Mouse (Mus musculus) megakaryocyte, adult 5-6 weeks (primary cell): Measurements from ENCODE around the gene Srf. TPM values are rescaled to one million over a fixed set of nuclear protein-coding genes. Genes with fewer than 3 reads are reported as not detected.
"Not testable (repeated sequence)": the region's sequence is repeated elsewhere in the genome, so short reads cannot be mapped to it uniquely, and the experiment has no call there.

Experiments used
- ATAC-seq: 2 replicates; pipeline ENCODE4 v1.8.0; 2016; ENCODE audit warnings: mild to moderate bottlenecking, inconsistent platforms; ENCODE audit not compliant: poor library complexity, severe bottlenecking
- total RNA-seq, 2 experiments: library from RNA; stranded (forward) in 1 of 2; stranded (reverse) in 1 of 2; fragments of 153-499, 151-499 nt in 1 of 2; fragments of 221-1000, 200-1000 nt in 1 of 2; gene quantifications; 2 replicates each; pipeline versions ENCODE4 v1.2.3 to v1.2.4; 2015 to 2017

Srf gene
- total RNA-seq, 2 experiments from 2014 or later = 28.5 to 36.3 TPM

- ATAC-seq = not testable (repeated sequence)
Observed at GRCm38 (mm10) chr17:46557321-46557720, 1.3 kb upstream of the Srf start.

GRCm38 (mm10) chr17:46556584-46556945 is 590 bp upstream of the Srf start:
- peak; percentile 2; the same call in 1 of the 2 replicates for ATAC-seq

- no peak for ATAC-seq
Observed at GRCm38 (mm10) chr17:46554977-46555672, 850 bp downstream of the Srf start.

- no peak for ATAC-seq
Observed at GRCm38 (mm10) chr17:46554646-46554976, 1.4 kb downstream of the Srf start.

- no peak for ATAC-seq
Observed at GRCm38 (mm10) chr17:46553926-46554325, 2.0 kb downstream of the Srf start.

GRCm38 (mm10) chr17:46553469-46553868 is 2.5 kb downstream of the Srf start:
- no peak for ATAC-seq

GRCm38 (mm10) chr17:46552841-46553423 is 3.0 kb downstream of the Srf start:
- ATAC-seq = peak; percentile 16; the same call in 1 of the 2 replicates

GRCm38 (mm10) chr17:46552151-46552550 is 3.8 kb downstream of the Srf start:
- ATAC-seq = no peak

- ATAC-seq = no peak
Observed at GRCm38 (mm10) chr17:46551369-46551768, 4.6 kb downstream of the Srf start.

GRCm38 (mm10) chr17:46550904-46551303 is 5.1 kb downstream of the Srf start:
- no peak for ATAC-seq

GRCm38 (mm10) chr17:46549642-46550041 is 6.3 kb downstream of the Srf start:
- ATAC-seq = no peak

GRCm38 (mm10) chr17:46549193-46549592 is 6.8 kb downstream of the Srf start:
- ATAC-seq = peak; percentile 60

- no peak for ATAC-seq
Observed at GRCm38 (mm10) chr17:46548741-46549140, 7.2 kb downstream of the Srf start.

- ATAC-seq = no peak
Observed at GRCm38 (mm10) chr17:46547923-46548322, 8.1 kb downstream of the Srf start.

- ATAC-seq = no peak
Observed at GRCm38 (mm10) chr17:46546995-46547394, 9.0 kb downstream of the Srf start.

- no peak for ATAC-seq
Observed at GRCm38 (mm10) chr17:46546591-46546990, 9.4 kb downstream of the Srf start.

GRCm38 (mm10) chr17:46545813-46546564 is 10.0 kb downstream of the Srf start, which contains the start of gene Cul9:
Gene Cul9 (minus strand): TSS chr17:46546388.
- ATAC-seq = peak; percentile 77

GRCm38 (mm10) chr17:46543661-46544060 is 12.3 kb downstream of the Srf start:
- ATAC-seq = no peak

- ATAC-seq = peak; percentile 75
Observed at GRCm38 (mm10) chr17:46525579-46526307, 30.2 kb downstream of the Srf start.

- ATAC-seq = no peak
Observed at GRCm38 (mm10) chr17:46525065-46525464, 30.9 kb downstream of the Srf start.

GRCm38 (mm10) chr17:46521963-46522668 is 33.9 kb downstream of the Srf start:
- no peak for ATAC-seq
